Mouse (Mus musculus): Measurements from ENCODE around the gene Mfsd6. TPM values are rescaled to one million over a fixed set of nuclear protein-coding genes. Genes with fewer than 3 reads are reported as not detected.

The Mfsd6 gene
- total RNA-seq (2021): 10 to 100 TPM; 14.3 to 15.2 TPM

DNA sequence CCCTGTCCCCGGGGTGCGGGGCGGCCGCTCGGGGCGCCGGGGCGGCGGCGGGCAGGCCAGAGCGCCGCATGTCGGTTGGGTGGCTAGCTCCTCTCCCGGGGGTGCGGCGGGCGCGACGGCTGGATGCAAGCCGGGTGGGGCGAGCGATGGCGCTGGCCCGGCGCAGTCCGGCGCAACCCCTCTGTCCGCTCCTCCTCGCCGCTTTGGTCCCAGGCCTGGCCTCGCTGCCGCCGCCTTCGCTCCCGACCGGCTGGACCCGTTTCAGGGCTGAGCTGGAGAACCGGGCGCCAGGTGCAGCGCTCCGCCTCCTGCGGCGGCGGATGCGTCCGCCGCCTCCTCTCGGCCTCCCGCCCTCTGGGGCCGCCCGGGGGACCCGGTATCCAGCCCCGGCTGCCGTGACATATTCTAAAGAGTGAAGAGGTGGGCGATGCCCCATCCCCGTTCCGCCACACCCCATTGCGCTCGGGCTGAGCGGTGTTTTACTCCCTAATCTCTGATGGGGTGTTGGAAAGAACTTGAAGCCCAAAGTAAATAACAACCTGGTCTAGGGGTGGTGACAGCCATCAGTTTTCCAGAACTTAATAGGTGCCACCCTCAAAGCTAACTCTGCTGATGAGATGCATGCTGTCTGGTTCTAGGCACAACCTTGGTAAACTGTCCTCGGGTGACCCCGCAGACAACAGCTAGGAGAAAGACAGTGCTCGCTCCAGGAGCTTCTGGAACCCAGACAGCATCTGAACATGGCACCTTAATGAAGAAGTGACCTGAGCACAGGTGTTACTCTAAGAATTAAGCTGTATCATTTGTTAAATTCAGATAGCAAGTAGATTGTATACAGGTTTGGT lies at the start of gene Mfsd6:
Mfsd6 (minus strand) TSS at position 407 of the 845 bp plus-strand sequence.
- DNase-seq: peak; percentile 55

DNA sequence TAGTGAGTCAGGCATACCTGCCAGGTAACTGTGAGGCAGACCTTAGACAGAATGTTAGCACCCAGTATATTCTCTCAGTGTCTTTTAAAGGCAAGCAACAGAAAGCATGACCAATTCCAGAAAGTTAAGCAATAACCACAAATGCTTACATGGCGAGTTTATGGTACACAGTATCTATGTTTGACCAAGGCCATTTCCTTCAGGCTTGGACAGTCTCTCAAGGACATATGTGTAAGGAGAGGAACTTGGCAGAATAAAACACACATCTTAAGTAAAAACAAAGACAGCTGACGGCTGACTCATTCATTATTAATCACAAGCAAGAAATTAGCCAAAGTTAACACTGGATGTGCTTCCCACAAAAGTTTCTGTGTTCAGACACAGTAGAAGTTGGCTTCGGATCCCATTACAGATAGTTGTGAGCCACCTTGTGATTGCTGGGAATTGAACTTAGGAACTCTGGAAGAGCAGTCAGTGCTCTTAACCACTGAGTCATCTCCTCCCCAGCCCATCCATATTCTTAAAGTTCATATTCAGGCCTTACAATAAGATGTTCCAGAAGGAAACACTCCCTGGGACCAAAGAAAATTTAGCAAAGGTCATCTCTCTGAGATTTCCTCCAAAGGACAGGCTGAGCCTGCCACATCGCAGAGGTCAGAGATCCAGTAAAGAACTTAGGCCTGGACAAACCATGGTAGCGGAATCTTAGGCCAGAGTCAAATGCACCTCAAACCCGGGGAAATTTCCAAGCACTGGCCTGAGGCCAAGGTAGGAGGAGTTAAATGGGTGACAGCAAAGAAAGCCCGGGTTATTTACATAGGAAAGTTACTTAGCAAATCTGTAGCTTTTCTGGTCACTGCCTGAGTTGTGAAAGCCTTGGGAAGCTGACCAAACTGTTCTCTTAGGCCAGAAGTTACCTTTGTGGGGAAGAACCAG lies 38.2 kb upstream of the Mfsd6 start:
- peak; percentile 22 for DNase-seq

DNA sequence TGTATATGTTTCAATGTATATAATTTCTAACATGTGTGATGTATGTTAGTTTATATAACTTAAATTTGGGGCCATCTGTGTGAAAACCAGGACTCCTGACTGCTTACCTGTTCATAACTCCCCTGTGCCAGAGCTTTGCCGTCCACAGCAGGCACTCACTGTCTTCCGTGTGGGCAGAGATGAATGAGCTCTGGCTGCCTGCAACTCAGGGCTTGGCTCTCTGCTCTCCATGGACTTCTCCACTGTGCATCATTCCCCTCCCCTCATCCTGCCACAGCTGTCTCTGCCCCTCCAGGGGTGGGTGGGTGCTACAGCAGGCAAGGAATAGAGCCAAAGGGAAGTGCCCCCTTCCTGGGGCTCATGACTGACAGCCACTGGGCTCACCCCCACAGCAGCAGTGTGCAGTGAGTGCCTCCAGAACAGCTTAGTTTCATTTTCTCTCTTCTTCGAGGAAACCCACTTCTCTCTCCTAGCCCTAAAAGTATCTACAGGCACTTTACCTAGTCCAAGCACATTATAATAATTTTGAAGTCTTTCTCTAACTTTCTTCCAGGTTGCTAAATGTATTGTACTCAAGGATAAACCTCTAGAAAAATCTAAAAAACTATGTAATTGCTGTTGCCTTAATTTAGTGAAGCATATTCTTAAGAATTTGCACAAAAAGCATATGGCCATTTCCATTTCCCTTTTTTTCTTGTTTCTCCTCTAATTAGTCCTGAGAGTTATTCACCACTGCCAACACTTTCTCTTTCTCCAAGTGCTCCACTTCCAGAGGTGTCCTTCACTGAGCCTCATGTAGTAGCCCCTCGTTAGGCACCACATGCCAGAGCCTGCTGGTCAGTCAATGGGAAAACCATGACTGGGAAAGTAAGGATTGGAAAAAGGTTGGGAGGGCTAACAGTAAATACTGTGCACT lies 36.9 kb upstream of the Mfsd6 start:
- DNase-seq: no peak

DNA sequence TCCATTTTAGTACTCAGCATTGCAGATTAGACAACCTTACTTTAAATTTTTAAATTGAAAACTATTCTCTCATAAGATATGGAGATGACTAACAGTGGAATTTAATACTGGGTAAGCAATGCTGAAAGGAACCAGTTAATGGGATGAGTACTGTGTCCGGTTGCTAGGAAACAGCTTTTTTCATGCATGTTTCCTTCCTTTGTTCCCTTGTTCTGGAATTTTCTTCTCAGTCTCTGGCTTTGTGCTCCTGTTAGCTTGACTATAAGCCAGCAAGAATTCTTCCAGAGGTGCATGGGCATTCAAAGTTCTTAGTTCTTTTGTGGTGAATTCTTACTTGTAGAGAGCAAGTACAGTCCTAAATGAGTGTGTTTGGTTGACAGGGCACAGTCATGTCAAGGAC lies 30.9 kb upstream of the Mfsd6 start:
- no peak for DNase-seq

DNA sequence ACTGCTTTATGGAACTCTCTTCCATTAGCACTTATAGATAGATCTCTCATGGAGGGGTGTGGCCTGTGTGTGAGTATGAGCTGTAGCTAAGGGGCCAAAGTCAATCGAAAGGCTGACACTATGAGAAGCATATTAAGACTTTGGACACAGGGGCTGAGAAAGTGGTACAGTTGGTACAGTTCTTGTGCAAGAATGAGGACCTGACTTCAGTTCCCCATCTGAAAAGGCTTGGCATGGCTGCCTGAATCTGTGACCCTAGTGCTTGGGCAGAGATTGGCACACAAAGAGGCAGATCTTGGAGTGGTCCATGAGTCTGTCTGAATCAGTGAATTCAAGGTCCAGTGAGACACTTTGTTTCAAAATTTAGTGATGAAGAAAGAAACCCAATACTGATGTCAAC lies 27.1 kb upstream of the Mfsd6 start:
- no peak for DNase-seq

DNA sequence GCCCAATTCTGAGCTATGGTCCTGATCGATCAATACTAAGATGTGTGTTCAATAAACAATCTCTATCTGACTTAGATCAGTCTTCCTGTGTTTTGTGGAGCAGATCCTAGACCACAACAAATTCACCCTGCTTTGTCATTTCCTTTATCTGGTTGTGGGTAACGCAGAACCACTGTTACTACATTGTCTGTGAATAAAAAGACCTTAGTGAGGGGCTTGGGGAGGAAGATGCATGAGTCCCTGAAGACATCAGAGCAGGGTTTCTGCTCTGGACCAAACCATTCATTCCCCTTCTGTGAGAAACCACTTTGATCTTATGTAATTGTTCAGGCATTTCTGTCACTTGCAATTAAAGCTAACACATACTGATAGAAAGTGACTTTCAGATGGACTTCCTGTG lies 26.6 kb upstream of the Mfsd6 start:
- no peak for DNase-seq

DNA sequence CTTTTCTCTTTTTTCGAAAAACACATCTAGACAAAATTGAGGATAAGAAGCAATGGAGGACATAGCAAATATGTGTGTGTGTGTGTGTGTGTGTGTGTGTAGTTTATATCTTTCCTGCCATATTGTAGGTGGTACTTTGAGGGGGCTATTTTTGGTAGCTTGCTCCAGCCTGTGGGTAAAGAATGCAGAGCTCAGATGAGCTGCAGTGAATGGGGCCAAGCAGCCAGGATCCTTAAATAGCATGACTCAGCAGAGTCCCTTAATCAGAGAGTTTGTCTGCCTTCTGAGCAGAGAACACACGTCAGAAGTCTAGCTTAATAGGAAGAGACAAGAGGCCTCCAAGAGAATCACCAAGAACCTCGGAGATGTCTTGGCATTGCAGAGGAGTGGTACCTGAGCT lies 25.4 kb upstream of the Mfsd6 start:
- DNase-seq: peak; percentile 30

DNA sequence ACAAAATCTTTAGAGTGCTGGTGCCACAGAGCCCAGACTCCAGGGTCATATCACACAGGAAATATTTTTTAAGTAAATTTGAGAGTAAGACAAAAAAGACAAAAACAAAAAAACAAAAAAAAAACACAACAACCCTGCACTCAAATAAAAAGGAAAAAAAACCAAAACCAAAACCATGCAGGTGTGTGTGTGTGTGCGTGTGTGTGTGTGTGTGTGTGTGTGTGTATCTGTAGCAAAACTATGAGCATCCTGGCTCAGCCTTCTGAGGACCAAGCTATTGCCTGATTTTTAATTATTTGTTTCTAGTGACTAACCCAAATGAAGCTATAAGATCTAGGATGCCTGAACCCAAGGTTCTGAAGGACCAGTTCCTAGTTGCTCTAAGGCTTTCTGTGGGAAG lies 24.4 kb upstream of the Mfsd6 start:
- no peak for DNase-seq

DNA sequence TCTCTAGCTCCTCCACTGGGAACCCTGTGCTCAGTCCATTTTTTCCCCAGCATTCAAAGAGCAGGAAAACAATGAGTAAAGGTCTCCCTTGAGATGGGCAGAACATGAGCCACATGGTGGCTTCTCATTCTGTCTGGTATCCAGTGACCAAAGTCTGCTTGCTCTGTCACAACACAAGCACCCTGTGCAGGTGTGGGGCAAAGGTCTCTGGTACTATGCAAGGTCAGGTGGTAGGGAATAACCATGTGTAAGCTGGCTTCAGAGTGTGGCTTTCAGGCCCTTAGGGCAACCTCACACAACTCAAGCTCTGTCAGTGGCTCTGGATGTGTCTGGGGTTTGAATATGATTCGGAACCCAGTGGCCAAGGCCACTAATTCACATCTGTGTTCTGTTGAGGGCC lies 22.7 kb upstream of the Mfsd6 start:
- no peak for DNase-seq

DNA sequence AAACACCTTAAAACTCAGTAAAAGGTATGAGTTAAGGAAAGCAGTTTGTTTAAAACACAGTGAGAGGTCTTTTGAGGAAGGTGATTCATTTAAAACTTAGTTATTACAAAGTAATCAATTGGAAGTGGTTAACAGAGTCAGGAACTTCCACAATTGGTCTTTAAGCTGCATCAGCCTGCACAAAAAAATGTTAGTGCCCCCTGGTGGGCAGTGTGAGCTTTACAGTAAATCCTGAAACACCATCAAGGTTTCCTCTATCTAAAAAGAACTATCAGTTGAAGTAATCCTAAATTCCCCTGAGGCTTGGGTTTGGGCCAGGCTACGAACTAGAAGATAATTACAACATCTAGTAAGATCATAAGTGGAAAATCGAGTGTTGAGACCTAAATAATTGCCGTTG lies 21.0 kb upstream of the Mfsd6 start:
- DNase-seq: peak; percentile 78

DNA sequence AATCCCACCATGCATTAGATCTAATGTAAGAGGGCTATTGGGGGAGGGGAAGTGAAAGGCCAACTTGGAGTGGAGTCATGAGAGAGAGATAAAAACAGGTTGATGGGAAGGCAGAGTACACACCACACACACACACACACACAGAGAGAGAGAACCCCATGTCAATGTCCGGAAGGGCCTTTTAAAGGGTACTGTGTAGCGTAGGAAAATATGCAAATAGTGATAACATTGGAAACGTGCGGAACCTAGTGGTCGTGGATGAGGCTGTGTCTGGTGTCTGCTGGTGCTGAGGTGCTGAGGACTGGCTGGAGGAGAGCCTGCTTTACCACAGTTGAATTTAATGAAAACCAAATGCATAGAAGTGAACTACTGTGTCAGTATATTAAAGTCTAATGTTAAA lies 15.3 kb upstream of the Mfsd6 start:
- DNase-seq: no peak

DNA sequence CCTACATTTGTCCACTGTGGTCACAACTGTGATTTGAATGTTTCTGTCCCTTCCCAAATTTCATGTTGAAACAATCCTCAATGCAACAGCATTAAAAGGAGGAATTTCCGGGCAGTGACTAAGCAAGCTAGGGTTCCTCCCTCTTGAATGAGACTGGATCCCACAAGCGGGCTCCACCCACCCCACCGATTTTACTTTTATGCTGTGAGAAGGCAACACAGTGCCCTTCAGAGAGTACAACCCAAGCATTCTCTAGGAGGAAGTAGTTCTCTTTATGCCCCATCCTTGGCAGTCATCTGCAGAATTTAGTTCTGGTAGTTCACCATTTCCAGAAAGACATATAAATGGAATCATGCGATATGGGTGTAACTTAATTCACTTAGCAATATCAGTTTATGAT lies 6.9 kb upstream of the Mfsd6 start:
- no peak for DNase-seq

DNA sequence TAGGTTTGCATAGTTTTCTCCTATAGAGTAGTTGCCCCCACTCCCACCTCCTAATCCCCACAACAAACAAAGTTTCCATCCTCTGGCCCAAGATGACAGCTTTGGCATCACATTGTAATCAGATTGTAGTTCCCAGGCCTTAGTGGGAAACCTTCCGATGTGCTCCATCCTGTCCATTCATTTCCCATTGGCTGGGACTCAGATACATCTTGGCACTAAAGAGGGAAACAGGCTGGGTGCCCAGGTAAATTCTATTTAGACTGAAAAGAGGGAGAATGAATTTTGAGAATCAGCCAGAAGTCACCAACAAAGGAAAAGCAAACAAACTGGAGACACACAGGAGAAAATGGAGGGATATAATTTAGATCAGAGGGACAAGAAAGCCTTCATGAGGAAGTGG lies 3.0 kb upstream of the Mfsd6 start:
- no peak for DNase-seq

DNA sequence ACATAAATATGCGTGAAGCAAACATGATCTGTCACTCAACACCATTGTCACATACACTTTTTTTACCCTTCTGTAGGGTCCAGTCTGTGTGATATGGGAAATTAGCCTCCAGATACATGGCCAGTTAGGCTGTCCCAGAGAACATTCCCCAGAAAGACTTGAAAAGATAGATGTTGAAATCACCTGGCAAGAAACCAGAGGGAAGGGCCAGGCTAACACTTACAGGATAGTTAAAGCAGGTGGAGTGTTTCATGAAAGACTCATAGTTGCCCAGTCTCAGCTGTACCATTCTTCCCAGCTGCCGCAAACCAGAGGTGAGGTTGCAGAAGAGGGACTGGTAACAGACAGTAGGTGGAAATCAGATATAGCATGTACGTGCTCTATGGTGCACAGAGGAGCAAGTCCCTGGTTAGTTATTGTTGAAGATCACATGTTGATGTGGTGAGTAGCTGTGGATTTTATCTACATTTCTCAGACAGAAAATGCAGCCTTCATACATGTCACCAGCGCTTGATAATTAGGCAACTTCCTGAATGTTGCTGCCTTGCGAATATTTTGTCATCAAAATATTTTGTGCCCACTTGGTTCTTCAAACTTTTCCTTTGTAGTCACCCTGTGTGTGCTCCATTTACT lies 1.7 kb upstream of the Mfsd6 start:
- DNase-seq: no peak

DNA sequence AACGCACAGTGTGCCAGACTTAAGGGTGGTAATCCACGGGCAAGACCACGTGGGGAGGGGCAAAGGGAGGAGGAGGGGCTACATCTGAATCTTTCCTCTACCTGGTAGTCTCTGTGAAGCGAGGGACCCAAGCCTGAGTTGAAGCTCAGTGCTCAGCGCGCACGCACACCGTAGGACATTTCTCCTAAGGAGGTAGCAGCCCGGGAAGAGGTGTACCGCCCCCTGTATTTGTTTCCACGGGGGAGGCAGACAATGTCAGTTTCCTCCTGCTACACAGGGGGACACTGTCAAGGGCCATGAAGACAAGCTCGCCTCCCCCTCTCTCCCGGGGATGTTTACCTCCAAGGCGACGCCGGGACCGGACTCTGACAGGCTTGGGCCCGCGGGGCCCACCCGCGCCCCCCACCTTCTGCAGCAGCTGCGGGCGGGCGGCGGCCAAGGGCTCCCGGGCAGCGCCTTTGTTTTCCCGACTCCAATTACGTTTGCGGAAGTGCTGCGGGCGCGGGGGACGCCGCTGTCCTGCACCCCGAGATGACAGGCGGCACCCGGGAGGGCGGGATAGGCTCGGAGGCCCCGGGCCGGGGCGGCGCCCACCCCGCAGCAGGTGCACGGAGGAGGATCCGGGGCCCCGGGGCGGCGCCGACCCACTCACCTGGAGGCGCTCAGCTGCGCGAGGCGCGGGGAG lies 749 bp downstream of the Mfsd6 start:
- DNase-seq: peak; percentile 50

DNA sequence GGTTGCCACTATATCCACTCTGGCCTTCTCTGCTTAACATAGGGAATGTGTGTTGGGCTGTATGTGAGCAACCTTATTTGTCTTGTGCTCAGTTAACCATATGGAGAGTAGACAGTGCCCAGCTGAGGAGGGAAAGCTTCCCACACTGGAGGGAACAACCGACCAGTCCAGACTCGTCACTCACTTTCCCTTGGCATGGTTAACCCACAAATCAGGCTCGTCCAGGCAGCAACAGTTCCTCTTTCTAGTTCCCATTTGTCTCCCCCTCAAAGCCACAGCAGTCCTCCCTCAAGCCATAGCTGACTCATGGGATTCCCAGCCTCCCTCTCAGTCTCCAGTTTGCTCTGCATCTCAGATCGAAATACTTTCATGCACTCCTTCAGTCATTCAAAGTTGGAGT lies 4.7 kb downstream of the Mfsd6 start:
- DNase-seq: no peak

DNA sequence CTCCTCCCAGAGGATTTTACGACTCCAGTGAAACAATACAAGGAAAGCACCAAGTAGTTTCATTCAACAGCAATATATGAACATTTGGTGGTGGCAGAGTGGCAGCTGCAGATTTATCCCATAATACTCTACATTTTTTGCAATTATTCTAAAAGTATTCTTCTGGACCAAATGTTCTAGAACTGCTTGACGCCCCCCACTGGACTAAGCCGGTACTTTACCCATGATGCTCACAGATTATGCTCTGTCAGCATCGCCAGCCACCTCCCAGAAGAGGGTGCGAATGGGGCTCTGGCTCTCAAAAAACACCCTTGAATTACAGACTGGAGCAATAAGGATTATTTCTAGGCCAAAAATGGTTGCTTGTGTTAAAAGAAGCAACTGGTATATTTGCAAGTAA lies 8.2 kb downstream of the Mfsd6 start:
- DNase-seq: no peak

DNA sequence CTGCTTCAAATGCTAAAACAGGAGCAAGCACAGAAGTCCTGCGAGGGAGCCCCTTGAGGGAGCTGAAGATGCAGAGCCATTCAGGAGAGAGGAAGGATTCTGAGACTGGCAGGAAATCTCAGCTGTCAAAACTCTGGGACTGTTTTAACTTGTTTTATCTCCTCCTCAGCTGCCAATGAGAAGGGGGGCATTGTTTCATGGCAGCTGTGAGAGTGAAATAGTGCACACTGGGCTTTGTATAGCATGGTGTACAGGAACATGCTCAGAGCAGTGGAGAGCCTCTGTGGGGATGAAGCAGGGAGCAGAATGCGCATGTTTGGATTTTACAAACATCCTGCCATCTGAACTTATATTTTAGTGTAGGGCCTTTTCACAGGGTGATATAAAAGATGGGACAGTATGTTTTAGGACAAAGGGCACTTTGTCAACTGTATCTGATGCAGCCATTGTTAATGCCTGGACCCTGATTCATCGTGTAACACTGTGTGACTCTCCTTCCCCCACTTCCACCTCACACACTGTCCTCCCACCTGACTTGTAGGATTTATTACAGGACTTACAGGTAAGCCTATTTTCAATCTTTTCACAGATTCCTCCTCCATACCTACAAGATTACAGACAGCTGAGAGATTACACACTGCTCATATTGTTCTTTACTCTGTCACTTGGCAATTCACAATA lies 9.1 kb downstream of the Mfsd6 start:
- peak; percentile 23 for DNase-seq

DNA sequence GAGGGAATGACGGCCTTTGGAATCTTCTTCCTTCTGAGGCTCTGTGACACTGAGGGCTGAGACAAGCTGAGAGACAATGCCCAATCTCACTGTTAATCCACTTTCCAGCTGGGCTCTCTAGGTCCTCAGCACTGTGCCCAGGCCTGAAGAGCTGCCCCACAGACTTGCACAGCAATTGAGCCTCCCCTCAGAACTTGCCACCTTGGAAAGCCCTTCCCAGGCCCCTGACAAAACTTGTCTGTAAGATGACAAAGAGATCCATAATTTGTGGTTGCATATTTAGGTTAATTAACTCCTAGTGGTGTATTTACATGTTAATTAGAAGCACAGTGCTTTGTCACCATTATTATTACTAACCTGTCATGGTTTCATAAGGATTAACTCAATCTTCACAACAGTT lies 12.8 kb downstream of the Mfsd6 start:
- no peak for DNase-seq

DNA sequence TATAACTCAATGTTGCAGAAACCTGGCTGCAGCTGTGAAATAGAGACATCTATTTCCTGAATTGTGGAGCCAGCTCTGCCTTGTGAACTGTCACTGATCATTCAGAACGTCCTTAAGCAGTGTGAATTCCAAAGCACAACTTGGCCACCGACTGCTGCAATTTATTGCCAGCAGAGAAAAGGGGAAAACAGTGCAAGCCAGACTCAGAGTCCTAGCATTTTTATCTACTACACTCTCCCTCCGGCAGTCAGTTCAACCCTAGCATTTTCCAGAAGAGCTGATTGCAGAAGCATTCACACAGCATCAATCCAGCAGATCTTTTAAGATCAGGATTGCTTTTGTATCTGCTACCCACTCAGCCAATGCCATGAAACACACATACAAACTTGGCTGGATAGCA lies 13.2 kb downstream of the Mfsd6 start:
- no peak for DNase-seq

DNA sequence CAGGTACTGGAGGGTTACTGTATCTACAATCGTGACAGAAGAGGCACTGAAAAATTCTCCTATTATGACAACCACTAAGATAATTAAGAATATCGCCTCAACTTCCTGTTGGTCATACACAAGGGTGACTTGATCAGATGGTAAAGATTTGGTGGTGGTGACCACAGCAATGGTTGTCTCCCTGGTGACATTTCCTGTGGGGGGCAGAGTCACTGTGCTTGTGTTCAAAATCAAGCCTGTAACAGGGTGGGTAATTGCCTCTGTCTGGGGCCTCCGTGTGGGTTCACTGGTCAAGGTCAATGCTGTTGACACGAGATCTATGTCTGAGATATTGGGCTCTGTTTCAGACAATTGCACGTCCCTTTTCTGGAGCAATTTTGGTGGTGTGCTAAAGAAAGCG lies 18.5 kb downstream of the Mfsd6 start:
- DNase-seq: no peak
